Mouse (Mus musculus) kidney, adult 2 months (tissue): ENCODE measurements around the gene Dab2ip.

Experiments used
- CTCF ChIP-seq: fragments of 200-500 bp; conservative IDR thresholded peaks from 2 replicates; pipeline ENCODE4 v1.5.1; 2011; ENCODE audit warnings: low read depth, mild to moderate bottlenecking, control low read depth, low read length, moderate library complexity, mixed read lengths; ENCODE audit not compliant: insufficient read depth, insufficient read length
- POLR2A ChIP-seq: fragments of 200-500 bp; IDR thresholded peaks from one replicate; pipeline ENCODE4 v1.6.1; 2011; ENCODE audit warnings: low read depth, low read length, control low read depth

- TF ChIP-seq CTCF: no peak
- no peak for TF ChIP-seq POLR2A
Observed at GRCm38 (mm10) chr2:35557911-35558825, at the start of gene Dab2ip.
